Mouse (Mus musculus): ENCODE data around the gene Ccdc194. TPM values are rescaled to one million over a fixed set of nuclear protein-coding genes. Genes with fewer than 3 reads are reported as not detected.

Ccdc194 gene
- total RNA-seq, 4 experiments from 2014 or later: not detected

DNA sequence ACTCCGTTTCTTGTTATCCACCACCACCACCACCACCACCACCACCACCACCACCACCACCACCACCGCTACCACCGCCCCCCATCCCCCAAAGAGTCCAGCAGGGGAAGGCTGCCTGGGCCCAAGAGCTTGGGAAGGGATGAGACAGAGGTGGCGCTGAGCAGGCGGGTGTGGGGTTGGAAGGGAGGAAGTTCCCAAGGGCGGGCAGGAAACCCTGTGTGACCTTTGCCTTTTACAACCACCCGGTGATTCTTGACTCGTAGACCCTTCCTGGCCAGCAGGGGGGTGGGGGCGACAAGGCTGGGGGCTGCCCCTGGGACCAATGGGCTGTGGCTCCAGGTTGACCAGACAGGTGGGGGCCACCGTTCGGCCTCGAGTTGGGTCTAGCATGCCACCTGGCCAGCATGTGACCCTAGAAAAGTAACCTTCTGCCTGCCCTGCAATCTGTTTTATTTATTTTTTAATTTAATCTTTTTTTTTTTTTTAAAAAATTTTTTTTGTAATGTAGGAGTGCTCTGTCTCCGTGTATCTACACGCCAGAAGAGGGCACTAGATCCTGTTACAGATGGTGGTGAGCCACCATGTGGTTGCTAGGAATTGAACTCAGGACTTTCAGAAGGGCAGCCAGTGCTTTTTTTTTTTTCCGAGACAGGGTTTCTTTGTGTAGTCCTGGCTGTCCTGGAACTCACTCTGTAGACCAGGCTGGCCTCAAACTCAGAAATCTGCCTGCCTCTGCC, 12.3 kb downstream of the Ccdc194 start:
- DNase-seq (ENCODE audit: low spot score in 2 of 2): no peak

DNA sequence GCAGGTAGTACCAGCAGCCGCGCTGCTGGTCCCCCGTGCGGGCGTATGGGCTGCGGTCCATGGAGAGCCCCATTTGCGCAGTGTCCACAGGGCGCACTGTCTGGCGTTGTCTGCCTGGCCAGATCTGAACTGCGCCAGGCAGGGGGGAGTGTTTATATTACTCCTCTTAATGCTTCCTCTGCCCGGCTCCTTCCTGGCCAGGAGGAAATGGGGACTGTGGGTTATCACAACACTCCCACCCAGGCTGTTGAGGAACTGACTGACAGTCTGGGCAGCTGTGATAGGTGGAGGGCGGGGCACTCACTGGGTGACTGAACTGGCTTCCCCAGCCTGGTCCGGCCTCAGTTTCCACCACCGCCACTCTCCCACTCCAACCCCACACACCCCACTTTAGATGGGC, 13.9 kb downstream of the Ccdc194 start, which contains the start of gene Plvap:
Gene Plvap (minus strand): TSS at position 109 of the 400 bp plus-strand sequence.
- no peak for DNase-seq (ENCODE audit: low spot score in 2 of 2)

DNA sequence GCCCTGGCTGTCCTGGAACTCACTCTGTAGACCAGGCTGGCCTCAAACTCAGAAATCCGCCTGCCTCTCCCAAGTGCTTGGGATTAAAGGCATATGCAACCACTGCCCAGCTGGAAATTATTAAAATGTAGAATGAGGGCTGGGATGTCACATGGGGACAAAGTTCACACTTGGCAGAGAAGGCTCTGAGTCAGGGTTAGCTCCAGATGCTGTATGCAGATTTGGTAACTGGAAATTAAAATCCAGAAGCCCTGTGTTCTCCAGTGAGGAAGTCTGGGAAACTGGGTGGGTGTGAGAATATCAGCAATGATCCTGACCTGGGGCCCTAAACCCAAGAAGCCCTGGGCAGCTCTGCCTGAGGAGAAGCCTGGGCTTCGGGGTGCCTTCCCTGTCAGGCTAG, 16.2 kb downstream of the Ccdc194 start:
- DNase-seq (ENCODE audit: low spot score in 2 of 2): no peak

DNA sequence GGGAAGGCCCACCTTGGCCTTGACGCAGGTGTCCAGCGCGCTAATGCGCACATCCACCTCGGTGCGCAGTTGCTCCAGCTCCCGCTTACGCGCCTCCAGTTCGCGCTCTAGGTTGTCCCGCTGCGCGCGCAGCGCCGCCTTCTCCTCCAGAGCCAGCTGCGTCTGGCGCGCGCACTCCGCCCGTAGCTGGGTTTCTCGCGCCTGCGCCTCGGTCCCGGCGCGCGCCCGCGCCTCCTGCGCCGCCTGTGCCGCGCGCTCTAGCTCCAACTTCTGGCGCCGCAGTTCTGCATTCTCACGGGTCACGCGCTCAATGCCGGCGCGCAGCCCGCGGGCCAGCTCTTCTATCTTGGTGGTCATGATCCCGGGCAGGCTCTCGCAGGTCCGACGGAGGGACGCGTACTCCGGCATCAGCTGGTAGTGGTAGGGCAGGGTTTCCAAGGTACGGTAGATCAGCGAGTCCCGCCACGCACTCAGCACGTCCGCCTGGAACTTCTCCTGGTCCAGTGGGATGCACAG, 17.9 kb downstream of the Ccdc194 start:
- DNase-seq (ENCODE audit: low spot score in 2 of 2): peak; percentile 74 to 84

DNA sequence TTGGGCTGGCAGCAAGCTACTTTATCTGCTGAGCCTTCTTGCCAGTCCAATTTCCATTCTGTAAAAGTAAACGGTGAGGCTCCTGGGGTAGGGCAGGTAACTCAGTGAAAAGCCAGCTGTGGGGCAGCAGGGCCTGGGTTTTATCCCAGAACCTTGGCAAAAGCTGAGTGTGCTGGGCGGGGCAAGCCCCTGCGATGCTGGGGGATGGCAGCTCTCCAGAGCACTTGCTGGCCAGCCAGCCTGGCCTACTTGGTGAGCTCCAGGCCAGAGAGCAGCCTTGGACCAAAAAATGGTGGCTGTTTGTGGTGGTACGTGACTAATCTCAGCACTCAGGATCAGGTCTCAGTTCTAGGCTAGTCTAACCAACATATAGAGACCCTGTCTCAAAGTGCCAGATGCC, 19.5 kb downstream of the Ccdc194 start:
- DNase-seq (ENCODE audit: low spot score in 2 of 2): no peak

DNA sequence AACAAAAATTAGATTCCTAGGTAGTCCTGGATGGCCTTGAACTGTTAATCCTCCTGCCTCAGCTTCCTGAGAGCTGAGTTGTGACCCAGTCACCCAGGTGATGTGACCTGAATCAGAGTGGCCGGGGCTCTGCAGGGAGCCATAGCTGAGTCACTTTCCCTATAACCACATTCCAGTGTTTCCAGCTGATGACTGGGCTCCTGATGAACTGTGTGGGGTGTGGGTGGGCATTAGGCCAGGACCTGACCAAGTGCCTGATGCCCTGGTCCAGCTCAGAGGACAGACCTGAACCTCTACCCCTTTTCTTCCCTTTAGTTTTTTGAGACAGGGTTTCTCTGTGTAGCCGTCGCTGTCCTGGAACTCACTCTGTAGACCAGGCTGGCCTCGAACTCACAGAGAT, 20.2 kb downstream of the Ccdc194 start:
- no peak for DNase-seq (ENCODE audit: low spot score in 2 of 2)

DNA sequence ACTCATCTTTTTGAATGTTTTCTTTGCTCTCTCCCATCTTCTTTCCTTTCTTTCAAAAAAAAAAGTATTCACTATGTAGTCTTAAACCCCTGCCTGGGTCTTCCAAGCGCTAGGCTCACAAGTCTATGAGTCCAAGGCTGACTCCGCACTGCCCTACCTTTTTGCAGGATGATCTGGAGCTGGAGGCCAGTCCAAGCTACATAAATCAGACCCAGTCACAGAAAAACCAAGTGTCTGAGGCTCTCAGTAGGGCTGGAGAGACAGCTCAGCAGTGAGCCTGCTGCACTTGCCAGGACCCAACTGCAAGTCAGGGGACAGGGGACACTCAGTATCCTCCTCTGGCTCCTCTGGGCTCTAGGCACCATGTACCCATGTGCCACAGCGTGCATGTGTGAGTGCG, 21.2 kb downstream of the Ccdc194 start:
- DNase-seq (ENCODE audit: low spot score in 2 of 2): no peak

DNA sequence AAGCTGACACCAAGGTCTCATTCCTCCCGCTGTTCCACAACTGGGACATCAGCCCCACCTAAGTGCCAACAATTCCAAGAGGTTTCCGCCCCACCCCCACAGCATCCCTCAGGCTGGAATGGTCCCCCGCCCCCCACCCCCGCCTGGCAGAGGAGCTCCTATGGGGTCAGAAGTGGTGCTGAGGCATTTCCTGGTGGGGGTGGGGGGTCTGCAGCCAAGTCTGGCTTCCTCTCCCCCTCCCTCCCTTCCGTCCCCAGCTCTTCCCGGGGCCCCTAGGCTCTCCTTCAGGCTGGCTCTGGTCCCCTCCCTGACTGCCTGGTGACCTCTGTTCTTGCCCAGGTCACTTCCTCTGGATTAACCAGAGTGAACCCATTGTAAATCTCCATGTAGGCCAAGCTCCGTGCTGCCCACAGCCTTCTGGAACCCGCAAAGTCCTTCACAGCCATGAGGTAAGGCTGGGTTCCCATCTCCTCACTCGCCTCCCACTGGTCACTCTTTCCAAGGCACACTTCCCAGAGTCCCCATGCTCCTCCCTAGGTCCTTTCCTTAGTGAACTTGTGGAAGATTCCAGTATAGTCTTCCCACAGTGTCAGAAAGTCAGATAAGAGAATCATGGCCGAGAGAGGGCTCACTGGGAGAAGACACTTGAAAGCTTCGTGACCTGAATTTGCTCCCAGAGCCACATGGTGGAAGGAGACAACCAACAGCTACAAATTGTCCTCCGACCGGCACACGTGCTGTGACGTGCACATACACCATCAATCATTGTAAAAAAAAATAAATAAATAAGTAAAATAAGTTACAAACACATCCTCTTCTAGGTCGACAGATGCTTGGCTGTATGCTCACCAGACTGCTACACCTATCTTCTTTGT, 26.5 kb downstream of the Ccdc194 start:
- no peak for DNase-seq (ENCODE audit: low spot score in 2 of 2)

DNA sequence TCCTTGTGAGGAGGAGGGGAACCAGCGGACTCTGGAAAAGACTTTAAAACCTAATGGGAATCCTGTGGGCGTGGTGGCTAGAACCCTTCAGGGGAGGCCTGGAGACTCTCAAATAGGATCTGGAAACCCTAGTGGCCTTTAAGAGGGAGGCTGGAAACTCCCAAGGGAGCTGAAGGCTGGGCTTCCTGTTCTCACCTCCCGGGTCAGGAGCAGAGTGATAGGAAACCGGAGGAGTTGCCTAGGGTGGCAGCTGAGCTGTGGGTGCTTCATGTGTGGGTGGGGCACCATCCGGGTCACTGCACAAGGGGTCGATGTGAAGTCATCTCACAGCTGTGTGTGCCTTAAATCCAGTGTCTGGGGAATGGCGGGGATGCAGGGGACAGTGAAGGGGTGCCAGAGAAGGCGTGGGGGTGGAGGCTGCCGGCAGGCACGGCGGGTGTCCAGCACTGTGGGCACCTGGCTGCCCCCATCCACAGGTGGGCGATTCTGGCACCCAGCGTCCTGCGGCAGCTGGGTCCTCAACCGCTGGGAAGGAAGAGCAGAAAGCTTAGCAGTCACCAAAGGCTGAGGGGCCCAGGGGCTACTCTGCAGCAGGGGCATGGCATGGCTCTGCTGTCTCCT, 27.5 kb downstream of the Ccdc194 start:
- no peak for DNase-seq (ENCODE audit: low spot score in 2 of 2)

DNA sequence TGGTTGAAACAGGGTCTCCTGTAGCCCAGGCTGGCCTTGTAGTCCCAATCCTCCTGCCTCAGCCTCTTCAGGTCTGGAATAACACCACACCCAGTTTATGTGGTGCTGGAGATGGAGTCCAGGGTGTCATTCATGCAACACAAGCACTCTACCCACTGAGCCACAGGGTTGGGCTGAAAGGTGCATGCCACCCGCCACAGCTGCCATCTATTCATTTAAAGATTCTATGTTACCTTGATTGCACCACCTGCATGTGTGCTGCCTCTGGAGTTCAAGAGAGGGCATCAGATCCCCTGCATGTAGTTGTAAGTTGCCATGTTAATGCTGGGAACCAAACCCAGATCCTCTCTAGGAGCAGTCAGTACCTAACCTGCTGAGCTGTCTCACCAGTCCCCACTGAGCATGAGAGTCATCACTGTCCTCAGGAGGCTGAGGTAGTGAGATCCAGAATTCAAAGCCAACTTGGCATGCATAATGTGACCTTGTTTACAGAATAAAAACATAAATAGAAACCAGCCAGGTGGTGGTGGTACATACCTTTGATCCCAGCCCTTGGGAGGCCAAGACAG, 28.4 kb downstream of the Ccdc194 start:
- no peak for DNase-seq (ENCODE audit: low spot score in 2 of 2)

DNA sequence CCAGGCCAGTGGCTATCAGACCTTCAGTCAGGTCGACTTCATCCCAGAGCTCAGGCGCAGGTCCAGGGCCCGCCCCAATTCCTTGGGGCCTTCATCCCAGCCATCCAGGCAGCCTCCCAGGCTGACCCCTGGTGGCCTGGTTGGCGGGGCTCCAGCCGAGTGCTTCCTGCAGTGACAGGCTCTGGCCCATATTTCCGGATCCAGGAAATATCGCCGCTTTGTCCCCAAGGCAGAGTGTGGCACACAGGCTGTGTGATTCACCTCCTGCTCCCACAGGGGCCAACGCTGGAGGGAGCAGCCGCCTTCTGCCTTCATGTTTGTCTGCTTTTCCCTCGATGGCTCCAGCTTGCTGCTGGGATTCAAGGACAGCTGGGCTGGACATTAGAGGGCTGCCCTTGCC, 29.0 kb downstream of the Ccdc194 start:
- peak; percentile 82 to 91 for DNase-seq (ENCODE audit: low spot score in 2 of 2)

DNA sequence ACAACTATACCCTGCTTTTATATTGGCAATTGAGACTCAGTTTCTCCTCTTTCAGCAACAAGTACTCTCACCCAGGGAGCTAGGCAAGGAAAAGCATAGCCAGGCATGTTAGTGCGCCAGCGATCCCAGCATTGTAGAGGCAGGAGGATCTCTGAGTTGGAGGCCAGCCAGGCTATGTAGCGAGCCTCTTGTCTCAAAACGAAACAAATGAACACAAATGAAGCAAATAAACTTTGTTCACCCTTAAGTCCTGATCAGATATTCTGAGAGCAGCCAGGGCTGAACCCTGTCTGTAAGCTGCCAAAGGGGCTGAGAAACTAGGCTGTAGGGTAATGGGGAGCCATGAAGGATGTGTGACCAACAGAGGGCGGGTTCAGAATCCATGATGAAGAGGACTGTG, 29.7 kb downstream of the Ccdc194 start:
- no peak for DNase-seq (ENCODE audit: low spot score in 2 of 2)

DNA sequence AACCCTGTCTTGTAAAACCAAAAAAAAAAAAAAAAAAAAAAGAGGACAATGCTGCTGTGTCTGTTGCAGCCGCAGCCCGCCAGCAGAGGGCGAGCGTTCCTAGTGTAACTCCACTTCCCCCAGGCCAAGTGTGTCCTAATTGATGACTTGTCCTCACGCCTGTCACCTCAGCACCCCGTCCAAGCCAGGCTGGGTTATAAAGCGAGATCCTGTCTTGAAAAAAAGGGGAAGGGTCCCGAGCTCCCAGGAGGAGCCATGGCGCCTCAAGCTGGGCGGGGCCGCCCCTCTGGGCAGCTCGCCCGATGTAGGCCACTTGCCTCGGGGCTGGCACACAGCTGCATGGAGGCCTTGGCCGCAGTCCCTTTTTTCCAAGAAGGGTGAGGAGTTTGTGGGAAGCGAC, 30.5 kb downstream of the Ccdc194 start:
- peak; percentile 76 to 81 for DNase-seq (ENCODE audit: low spot score in 2 of 2)

DNA sequence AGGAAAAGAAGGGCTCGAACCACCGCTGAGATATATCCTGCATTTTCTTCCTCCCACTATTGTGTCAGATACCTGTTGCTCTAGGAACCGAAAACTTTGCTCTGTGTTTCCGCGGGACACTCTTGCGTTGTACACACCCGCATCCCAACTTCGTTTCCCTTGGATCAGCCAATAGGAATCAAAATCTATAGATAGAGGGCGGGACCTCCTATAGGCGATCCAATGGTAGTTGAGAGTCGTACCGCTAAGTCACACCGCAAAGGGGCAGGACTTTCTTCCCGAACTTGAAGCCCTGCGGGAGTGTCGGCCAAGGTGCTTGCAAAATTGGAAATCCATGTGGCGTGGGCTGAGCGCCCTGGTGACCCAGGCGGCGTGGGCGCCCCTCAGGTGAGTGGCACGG, 37.1 kb downstream of the Ccdc194 start:
- peak; percentile 78 to 79 for DNase-seq (ENCODE audit: low spot score in 2 of 2)

DNA sequence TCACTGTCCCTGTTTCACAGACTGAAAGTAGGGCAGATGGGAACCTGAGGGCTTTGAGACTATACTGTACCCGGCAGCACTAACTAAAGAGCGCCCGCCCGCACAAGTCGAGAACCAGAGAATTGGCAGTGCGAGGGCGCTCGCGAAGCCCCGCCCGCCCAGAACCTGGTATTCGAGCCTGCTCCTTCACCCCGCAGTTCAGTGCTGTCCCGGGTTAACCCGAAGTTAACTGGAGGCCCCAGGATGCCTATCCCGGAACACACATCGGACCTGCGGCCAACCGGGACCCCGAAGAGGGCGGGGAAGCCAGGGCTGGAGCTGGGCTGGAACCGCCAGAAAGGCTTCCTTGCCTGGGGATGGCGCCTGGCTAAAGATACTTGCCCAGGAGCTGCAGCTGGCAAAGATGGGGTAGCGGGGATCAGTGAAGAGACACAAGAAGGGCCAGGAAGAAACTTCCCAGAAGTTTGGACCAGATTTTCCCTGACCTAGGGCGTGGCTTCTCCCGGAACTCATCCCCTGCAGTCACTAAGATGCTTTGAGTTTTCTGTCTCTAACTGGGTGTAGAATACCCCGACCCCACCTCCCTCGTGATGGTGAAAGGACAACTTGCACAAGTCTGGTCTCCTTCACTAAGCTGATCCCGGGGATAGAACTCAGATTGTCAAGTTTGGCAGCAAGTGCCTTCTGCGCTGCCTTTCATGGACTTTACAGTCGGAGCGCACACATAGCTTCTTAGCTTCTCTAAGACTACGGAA, 37.6 kb downstream of the Ccdc194 start, which contains the start of gene Gtpbp3:
Gene Gtpbp3 (plus strand): TSS at position 413 of the 755 bp plus-strand sequence.
- peak; percentile 76 to 81 for DNase-seq (ENCODE audit: low spot score in 2 of 2)

DNA sequence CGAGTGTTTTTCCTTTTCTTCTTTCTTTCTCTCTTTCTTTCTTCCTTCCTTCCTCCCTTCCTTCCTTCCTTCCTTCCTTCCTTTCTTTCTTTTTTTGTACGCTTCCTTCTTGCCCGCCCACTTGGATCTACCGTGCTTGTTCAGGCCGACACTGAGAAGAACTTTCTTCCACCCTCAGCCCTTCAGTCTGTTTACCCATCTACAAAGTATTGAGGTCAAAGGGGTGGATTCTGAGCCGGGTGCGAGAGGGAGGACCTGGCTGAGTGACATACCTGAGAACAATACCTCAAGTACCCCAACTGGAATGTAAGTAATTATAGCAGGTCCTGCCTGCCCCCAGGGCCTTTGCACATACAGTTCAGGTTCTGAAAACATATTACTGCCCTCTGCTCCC, 39.4 kb downstream of the Ccdc194 start:
- DNase-seq (ENCODE audit: low spot score in 2 of 2): no peak

DNA sequence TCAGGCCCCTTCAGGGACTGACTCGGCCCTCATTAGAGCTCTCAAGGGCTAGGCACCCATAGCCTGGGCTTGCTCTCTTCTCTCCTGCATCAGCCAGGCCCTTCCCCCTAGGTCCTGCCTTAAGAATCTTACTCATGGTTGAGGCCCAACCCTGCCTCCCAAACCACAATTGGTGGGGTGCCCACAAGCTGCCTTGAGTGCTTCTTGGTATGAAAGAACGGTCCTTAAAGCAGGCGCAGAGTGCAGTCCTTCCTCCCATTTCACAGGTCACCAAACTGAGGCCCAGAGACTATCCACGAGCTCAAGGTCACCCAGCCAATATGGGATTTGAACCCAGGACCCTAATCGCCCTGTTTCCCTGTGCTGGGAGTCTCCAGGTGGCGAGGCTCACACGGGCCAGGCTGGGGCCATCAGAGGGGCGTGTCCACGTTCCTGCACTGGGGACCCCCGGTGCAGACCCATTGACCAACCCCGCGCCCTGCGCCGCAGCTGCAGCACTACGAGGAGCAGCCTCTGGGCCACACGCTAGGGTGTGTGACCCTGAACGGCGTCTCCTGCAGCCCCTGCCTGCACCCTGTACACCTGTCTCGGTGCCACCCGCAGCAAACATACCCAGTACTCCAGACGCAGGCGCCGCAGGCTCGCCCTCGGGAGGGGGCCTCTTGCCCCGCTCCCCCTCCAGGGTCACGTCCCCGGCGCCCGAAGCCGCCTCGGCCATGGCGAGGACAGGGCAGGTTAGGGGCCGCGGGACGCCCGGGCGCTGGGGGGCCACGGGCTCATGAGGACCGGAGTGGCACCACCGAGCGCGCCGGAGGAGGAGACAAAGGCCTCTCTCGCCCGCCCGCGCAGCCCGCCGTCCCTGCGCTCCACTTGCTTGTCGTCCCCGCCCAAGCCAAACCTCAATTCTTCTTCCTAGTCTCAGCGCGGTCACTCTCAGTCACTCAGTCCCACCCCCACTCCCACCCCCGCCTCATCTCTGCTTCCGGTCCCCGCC, 40.1 kb downstream of the Ccdc194 start, which contains the start of gene Ano8:
Gene Ano8 (minus strand): TSS at position 822 of the 994 bp plus-strand sequence.
- peak; percentile 69 to 79 for DNase-seq (ENCODE audit: low spot score in 2 of 2)

DNA sequence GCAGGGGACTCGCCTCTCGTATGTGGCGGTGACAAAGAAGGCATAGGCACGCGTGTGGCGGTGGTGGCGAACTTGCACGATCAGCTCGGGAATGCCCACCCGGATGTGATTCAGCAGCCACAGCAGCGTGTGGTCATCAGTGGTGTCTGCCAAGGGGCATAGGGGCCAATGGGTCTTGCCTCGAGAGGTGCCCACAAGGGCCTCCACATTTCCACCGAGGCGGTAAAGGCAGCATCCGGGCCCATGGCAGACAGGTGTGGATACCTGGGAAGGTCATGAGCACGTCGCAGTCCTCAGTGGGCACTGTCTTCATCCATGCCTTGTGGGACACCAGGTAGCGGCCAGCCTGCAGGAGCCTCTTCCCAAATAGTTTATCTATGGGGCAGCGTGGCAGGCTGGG, 40.8 kb downstream of the Ccdc194 start:
- DNase-seq (ENCODE audit: low spot score in 2 of 2): no peak

DNA sequence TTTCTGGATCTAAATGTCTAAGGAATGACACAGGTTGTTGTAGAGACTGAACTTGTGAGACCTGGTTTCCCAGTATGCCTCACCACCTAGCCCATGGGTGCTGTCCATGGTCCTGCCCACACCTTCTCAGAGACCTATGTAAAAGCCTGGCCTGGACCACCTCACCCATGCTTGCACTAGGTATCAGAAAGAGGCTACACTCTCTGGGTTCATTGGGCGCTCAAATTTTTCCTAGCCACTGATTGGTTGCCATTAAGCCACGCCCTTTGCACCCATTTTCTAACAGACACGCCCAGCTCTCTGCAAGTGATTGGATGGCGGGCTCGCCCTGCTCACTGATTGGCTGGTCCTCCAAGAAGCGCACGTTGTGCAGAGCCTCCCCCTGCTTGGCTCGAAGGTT, 41.6 kb downstream of the Ccdc194 start:
- no peak for DNase-seq (ENCODE audit: low spot score in 2 of 2)

Data from gastrocnemius, adult 8-10 months (tissue).